Mouse (Mus musculus): ENCODE results near the gene 7530416G11Rik. TPM values are rescaled to one million over a fixed set of nuclear protein-coding genes. Genes with fewer than 3 reads are reported as not detected.

The 7530416G11Rik gene
- total and polyA plus RNA-seq, 3 experiments: not detected

DNA sequence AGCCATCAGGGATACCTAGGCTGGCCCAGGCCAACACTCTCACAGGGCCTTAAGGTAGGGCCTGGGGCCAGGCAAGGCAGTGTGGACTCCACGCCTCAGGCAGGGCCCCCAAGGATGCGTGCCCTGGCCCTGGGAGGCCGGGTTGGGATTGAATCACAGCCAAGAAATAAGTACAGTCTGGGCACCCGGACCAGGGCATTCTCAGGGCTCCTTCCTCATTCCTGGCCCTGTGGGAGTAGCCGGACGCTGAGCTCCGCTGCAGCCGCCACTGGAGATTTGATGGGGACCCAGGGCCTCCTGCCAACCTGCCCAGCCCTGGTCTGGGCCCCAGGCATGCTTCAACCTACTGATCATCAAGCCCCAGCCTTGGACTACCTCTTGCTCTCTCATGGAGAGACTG lies 31.2 kb upstream of the 7530416G11Rik start:
- TF ChIP-seq GATA1 (IDR thresholded peaks at IDR 0.05; ENCODE audit: borderline replicate concordance, low read length) (no peak), POLR2AphosphoS5 (IDR thresholded peaks at IDR 0.05; ENCODE audit: insufficient replicate concordance, low read depth, low read length) (no peak), TAL1 (conservative IDR thresholded peaks at IDR 0.05; ENCODE audit: low read depth, low read length) (no peak), GATA2 (IDR thresholded peaks at IDR 0.05; ENCODE audit: borderline replicate concordance, low read depth, low read length) (no peak), CTCF (IDR thresholded peaks at IDR 0.05; ENCODE audit: low read depth, low read length) (no peak)
- no peaks in the 10 kb centered on the region for H3K9me3 ChIP-seq (replicated peaks)
- H3K27me3 ChIP-seq (ENCODE audit: insufficient read depth, low read length): 0 out of 2 replicates have a peak, but pooled peaks cover 3% of the 10 kb centered on the region
- no peak overlapping the region for H3K4me3 ChIP-seq (ENCODE audit: low read depth, low read length)
- DNase-seq (ENCODE audit: low spot score) (no peak), ATAC-seq (ENCODE audit: extremely low read depth, insufficient number of reproducible peaks, low FRiP score, poor library complexity, severe bottlenecking) (no peak)
- H3K36me3 ChIP-seq (replicated peaks): no peaks in the 10 kb centered on the region
- no peaks in the 10 kb centered on the region for H3K4me1 ChIP-seq (ENCODE audit: insufficient read depth, low read depth, low read length)

DNA sequence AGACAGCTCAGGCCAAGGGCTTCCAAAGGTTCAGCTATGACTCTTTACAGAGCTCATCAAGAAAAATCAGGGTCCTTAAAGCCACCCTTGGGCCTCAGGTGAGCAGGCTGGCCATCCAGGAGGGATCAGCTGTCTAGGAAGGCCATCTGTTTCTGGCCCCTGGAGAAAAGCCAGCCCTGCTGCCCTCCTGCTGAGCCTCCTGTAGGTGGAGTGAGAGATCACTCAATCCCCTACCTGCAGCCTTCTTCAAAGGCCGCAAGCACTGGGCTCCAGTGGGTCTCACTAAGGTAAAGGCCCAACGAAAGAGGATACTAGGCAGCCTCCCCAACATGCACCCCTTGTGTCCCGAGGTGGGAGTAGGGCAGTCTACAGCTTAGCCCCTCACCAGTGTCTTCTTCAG lies 29.0 kb upstream of the 7530416G11Rik start:
- no peak for ATAC-seq (ENCODE audit: extremely low read depth, insufficient number of reproducible peaks, low FRiP score, poor library complexity, severe bottlenecking)
- TF ChIP-seq TAL1 (conservative IDR thresholded peaks at IDR 0.05; ENCODE audit: low read depth, low read length) (no peak), CTCF (IDR thresholded peaks at IDR 0.05; ENCODE audit: low read depth, low read length) (no peak), POLR2AphosphoS5 (IDR thresholded peaks at IDR 0.05; ENCODE audit: insufficient replicate concordance, low read depth, low read length) (no peak), GATA1 (IDR thresholded peaks at IDR 0.05; ENCODE audit: borderline replicate concordance, low read length) (no peak), GATA2 (IDR thresholded peaks at IDR 0.05; ENCODE audit: borderline replicate concordance, low read depth, low read length) (no peak)
- H3K27me3 ChIP-seq (ENCODE audit: insufficient read depth, low read length): 0 out of 2 replicates have a peak, but pooled peaks cover 3% of the 10 kb centered on the region

DNA sequence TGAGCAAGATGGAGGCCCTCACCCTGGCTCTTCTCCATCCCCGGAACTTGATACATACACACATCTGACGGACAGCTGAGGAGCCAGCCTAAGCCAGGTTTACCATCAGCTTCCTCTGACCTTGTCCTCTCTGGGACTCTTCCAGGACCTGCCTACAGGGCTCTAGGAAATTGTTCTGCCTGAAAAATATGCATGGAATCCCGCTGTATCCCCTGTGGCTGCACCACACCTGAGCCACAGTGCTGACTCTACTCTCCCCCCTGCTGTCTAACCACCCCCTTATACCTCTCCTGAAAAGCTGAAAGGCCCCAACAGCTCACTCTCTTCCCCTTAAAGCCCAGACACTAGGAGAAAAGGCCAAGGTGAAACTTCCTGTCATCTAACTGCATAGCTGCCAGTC lies 26.9 kb upstream of the 7530416G11Rik start:
- DNase-seq (ENCODE audit: low spot score) (no peak), ATAC-seq (ENCODE audit: extremely low read depth, insufficient number of reproducible peaks, low FRiP score, poor library complexity, severe bottlenecking) (no peak)
- Histone ChIP-seq H3K36me3 (replicated peaks) (no peaks in the 10 kb centered on the region), H3K9me3 (replicated peaks) (no peaks in the 10 kb centered on the region), H3K27me3 (ENCODE audit: insufficient read depth, low read length) (peaks cover 3% of the 10 kb centered on the region; the same call in 1 of the 2 replicates), H3K4me3 (ENCODE audit: low read depth, low read length) (no peak overlapping the region), H3K4me1 (ENCODE audit: insufficient read depth, low read depth, low read length) (no peaks in the 10 kb centered on the region)
- no peak for TF ChIP-seq TAL1 (conservative IDR thresholded peaks at IDR 0.05; ENCODE audit: low read depth, low read length)

More for the DNA sequence above, 29.0 kb upstream of the 7530416G11Rik start:
- Histone ChIP-seq H3K4me3 (ENCODE audit: low read depth, low read length) (no peak overlapping the region), H3K4me1 (ENCODE audit: insufficient read depth, low read depth, low read length) (no peaks in the 10 kb centered on the region), H3K9me3 (replicated peaks) (no peaks in the 10 kb centered on the region), H3K36me3 (replicated peaks) (no peaks in the 10 kb centered on the region)
- no peak for DNase-seq (ENCODE audit: low spot score)

DNA sequence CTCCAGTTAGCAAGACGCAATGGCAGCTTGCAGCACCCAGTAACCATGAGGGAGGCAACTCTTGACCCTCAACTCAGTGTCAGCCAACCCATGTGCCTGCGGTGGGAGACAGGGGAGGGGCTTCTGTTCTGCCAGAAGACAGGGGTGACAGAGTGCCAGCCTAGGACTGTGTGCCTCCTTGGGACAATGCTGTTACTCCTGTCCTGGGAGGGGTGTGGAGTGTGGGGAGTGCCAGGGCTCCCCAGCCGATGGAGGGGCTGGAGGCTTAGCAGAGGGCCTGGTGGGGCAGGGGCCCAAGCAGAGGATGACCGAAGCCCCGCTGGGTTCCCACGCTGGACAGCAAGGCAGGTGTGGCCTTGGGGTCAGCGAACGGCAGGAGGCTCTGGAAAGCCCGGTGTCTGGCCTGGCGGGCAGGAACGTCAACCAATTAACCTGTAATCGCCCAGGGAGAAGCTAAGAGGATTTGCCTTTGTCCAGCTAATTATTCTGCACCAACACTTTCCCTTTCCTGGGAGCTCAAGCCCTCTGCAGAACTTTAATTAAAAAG lies 21.4 kb upstream of the 7530416G11Rik start:
- TF ChIP-seq POLR2AphosphoS5 (IDR thresholded peaks at IDR 0.05; ENCODE audit: insufficient replicate concordance, low read depth, low read length) (no peak), TAL1 (conservative IDR thresholded peaks at IDR 0.05; ENCODE audit: low read depth, low read length) (no peak), GATA2 (IDR thresholded peaks at IDR 0.05; ENCODE audit: borderline replicate concordance, low read depth, low read length) (no peak), GATA1 (IDR thresholded peaks at IDR 0.05; ENCODE audit: borderline replicate concordance, low read length) (no peak), CTCF (IDR thresholded peaks at IDR 0.05; ENCODE audit: low read depth, low read length) (no peak)
- no peaks in the 10 kb centered on the region for H3K9me3 ChIP-seq (replicated peaks)
- ATAC-seq (ENCODE audit: extremely low read depth, insufficient number of reproducible peaks, low FRiP score, poor library complexity, severe bottlenecking): no peak
- peaks cover 3% of the 10 kb centered on the region for H3K27me3 ChIP-seq (ENCODE audit: insufficient read depth, low read length)
- no peak overlapping the region for H3K4me3 ChIP-seq (ENCODE audit: low read depth, low read length)
- H3K4me1 ChIP-seq (ENCODE audit: insufficient read depth, low read depth, low read length): no peaks in the 10 kb centered on the region
- no peaks in the 10 kb centered on the region for H3K36me3 ChIP-seq (replicated peaks)
- DNase-seq (ENCODE audit: low spot score): no peak

DNA sequence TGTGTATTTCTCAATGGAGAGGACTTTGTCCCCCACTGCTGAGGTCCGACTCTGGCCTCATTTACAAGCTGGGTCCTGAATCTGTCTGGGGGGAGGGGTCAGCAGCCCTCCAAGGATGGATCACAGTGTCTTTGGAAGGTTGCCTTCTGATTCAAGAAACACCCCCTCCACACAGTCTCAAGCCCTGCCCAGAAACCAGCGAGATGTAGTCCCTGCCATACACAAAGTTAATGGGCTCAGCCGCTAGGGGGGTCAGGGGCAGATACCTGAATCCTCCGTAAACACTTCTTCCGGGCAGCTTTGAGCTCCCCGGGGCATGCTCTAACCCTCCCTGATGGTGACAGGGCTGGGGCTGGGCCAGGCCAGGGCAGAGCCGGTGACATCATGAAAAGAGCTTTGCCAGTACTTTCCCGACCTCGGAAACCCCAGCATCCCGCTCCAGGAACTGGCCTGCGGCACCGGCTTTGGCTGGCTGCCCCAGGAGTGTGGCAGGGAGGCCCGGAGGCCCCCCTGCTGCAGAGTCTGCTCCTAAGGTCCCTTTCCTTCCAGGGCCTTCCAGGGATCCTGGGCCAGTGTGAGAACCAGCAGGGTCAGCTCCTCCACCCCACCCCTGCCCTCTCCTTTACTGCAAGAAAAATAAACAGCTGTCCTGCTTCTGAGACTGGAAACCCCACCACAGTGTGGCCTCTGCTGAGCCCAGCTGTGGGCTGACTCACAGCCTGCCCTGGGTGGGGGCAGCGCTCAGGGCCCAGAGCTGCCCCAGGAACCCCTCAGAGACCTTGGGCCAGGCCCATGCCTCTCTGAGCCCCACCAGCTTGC lies 20.4 kb upstream of the 7530416G11Rik start:
- no peaks in the 10 kb centered on the region for H3K4me1 ChIP-seq (ENCODE audit: insufficient read depth, low read depth, low read length)
- ATAC-seq (ENCODE audit: extremely low read depth, insufficient number of reproducible peaks, low FRiP score, poor library complexity, severe bottlenecking): no peak
- TF ChIP-seq GATA2 (IDR thresholded peaks at IDR 0.05; ENCODE audit: borderline replicate concordance, low read depth, low read length) (no peak), POLR2AphosphoS5 (IDR thresholded peaks at IDR 0.05; ENCODE audit: insufficient replicate concordance, low read depth, low read length) (no peak), CTCF (IDR thresholded peaks at IDR 0.05; ENCODE audit: low read depth, low read length) (no peak), GATA1 (IDR thresholded peaks at IDR 0.05; ENCODE audit: borderline replicate concordance, low read length) (no peak), TAL1 (conservative IDR thresholded peaks at IDR 0.05; ENCODE audit: low read depth, low read length) (no peak)
- no peak overlapping the region for H3K4me3 ChIP-seq (ENCODE audit: low read depth, low read length)
- H3K27me3 ChIP-seq (ENCODE audit: insufficient read depth, low read length): peaks cover 3% of the 10 kb centered on the region
- no peak for DNase-seq (ENCODE audit: low spot score)
- no peaks in the 10 kb centered on the region for H3K36me3 ChIP-seq (replicated peaks)
- H3K9me3 ChIP-seq (replicated peaks): no peaks in the 10 kb centered on the region

DNA sequence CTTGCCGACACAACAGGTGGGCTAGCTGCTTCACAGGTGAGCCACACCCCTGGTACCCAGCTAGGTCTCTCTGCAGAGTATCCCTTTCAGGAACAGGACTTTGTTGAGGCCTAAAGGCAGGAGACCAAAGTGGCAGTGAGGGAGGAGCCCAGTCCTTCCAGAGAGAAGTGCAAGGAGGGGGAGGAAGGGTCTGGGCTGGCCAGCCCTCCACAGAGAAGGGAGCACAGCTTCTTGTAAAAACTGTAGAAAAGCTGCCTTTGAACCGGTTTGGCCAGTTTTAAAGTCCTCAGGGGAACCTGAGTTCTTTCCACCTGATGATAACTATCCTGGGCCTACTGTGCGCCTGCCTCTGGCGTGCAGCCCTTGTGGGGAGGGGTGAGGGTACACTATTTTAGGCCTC lies 16.4 kb upstream of the 7530416G11Rik start:
- no peaks in the 10 kb centered on the region for H3K36me3 ChIP-seq (replicated peaks)
- TF ChIP-seq GATA2 (IDR thresholded peaks at IDR 0.05; ENCODE audit: borderline replicate concordance, low read depth, low read length): no peak
- no peak for TF ChIP-seq POLR2AphosphoS5 (IDR thresholded peaks at IDR 0.05; ENCODE audit: insufficient replicate concordance, low read depth, low read length)
- no peak for TF ChIP-seq TAL1 (conservative IDR thresholded peaks at IDR 0.05; ENCODE audit: low read depth, low read length)
- TF ChIP-seq GATA1 (IDR thresholded peaks at IDR 0.05; ENCODE audit: borderline replicate concordance, low read length): no peak
- no peak for TF ChIP-seq CTCF (IDR thresholded peaks at IDR 0.05; ENCODE audit: low read depth, low read length)
- ATAC-seq (ENCODE audit: extremely low read depth, insufficient number of reproducible peaks, low FRiP score, poor library complexity, severe bottlenecking): no peak
- H3K4me3 ChIP-seq (ENCODE audit: low read depth, low read length): no peak overlapping the region
- H3K9me3 ChIP-seq (replicated peaks): no peaks in the 10 kb centered on the region
- DNase-seq (ENCODE audit: low spot score): no peak
- no peaks in the 10 kb centered on the region for H3K4me1 ChIP-seq (ENCODE audit: insufficient read depth, low read depth, low read length)
- peaks cover under 1% of the 10 kb centered on the region; the same call in 1 of the 2 replicates for H3K27me3 ChIP-seq (ENCODE audit: insufficient read depth, low read length)

Measured in G1E (cell line).